8 mouse cellular contexts compared by ENCODE assay signal in the genomic region with DNA sequence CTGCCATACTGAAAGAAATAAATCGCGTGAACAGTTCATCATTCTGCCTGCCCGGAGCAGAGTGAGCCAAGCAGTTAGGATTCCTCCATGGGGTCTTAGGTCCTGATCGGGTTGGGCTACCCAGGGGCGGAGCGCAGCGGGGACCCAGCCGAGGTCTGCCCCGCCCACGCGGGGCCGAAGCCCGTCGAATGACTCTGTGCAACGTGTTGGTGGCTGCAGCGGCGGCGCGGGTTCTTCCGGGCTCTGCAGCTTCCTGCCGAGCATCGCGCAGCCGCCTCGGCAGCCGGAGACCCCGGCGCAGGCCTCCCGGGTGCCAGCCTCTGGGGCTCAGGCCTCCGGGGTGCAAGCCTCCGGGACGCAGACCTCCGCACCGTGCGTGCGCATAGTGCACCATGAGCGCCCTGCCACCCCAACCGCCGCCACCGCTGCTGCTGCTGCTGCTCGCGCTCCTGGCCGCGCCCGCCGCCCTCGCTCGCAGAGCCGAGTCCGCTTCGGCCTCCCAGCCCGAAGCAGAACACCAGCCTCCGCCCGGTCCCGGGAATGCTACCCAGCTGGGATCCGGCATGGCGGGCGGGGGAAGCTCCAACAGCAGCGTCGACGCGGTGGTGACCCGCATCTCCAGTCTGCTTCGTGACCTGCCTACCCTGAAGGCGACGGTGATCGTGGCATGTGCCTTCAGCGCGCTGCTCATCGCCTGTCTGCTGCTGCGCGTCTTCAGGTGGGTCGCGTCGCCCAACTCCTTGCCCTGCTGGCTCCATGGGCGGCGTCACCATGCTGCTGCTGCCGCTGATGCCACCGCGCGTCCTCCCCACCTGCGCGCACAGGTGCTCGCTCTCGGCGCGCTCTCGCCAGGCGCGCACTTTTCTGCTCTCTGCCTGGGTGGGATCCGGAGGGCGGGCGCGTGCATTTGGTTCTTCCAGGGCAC. TPM values are rescaled to one million over a fixed set of nuclear protein-coding genes. Genes with fewer than 3 reads are reported as not detected.
DNase-seq lines count a peak whose midpoint lies in the region; ATAC-seq and TF ChIP-seq lines count a peak whose summit lies in the region.

A gene (plus strand): TSS at position 192 of the 925 bp plus-strand sequence.

- no peak for TF ChIP-seq CTCF in brain, embryonic 14.5 days (IDR thresholded peaks at IDR 0.05; ENCODE audit: borderline replicate concordance, extremely low read depth, insufficient read depth, insufficient read length)
- no peak for TF ChIP-seq CTCF in hindbrain, postnatal 0 days (IDR thresholded peaks at IDR 0.05; ENCODE audit: low read depth)
- no peak for TF ChIP-seq CTCF in left cerebral cortex, adult 2 months (IDR thresholded peaks at IDR 0.05)

- WGBS in hindbrain, postnatal 0 days: under 1% methylated on average over 81 of the region's 94 CpGs

- H3K27ac ChIP-seq in hindbrain, postnatal 0 days: peak within 1 kb of the TSS; percentile 92
- H3K27ac ChIP-seq in left cerebral cortex, adult 2 months: peak within 1 kb of the TSS; percentile 97

- peak within 1 kb of the TSS; percentile 75 for H3K4me3 ChIP-seq in hindbrain, postnatal 0 days (ENCODE audit: low read length)
- peak within 1 kb of the TSS; percentile 62 for H3K4me3 ChIP-seq in left cerebral cortex, adult 2 months

- H3K9me3 ChIP-seq in hindbrain, postnatal 0 days (ENCODE audit: low read length): no peaks in the 10 kb centered on the region

- H3K36me3 ChIP-seq in hindbrain, postnatal 0 days (ENCODE audit: insufficient read depth, low read length): no peaks in the 10 kb centered on the region

- ATAC-seq in hindbrain, postnatal 0 days: peak; percentile 82
- no peak for ATAC-seq in inflammation-experienced regulatory T-cells, adult 6 months

- peak; percentile 56 for DNase-seq in ES-CJ7 (ENCODE audit: low read depth, low spot score)
- peak; percentile 82 for DNase-seq in brain, embryonic 14.5 days (ENCODE audit: low read depth)
- peak; percentile 66 to 72 for DNase-seq in frontal cortex, postnatal 36 days (ENCODE audit: low spot score in 2 of 2)
- peak; percentile 86 for DNase-seq in hindbrain, postnatal 0 days (ENCODE audit: low spot score)
- peak; percentile 65 to 76 for DNase-seq in left cerebral cortex, adult 2 months (ENCODE audit: extremely low spot score in 1 of 2, low spot score in 2 of 2)
- peak; percentile 78 for DNase-seq in lung, postnatal 36 days
- DNase-seq in right cerebral cortex, postnatal 14 days: peak; percentile 67

- intact Hi-C loops in left cerebral cortex, adult 2 months (cut with DNase I): no loop called here

- peak within 1 kb of the TSS; percentile 95 for H3K4me2 ChIP-seq in hindbrain, postnatal 0 days (ENCODE audit: low read depth, low read length)

- peaks cover 8% of the 10 kb centered on the region; the same call in 1 of the 2 replicates for H3K4me1 ChIP-seq in hindbrain, postnatal 0 days (ENCODE audit: insufficient read depth, low read length)

- H3K9ac ChIP-seq in hindbrain, postnatal 0 days (replicated peaks; ENCODE audit: low read length): peak within 1 kb of the TSS; percentile 77

- no peaks in the 10 kb centered on the region for H3K27me3 ChIP-seq in hindbrain, postnatal 0 days (ENCODE audit: insufficient read depth, low read length)

- no peak for TF ChIP-seq POLR2A in brain, embryonic 14.5 days (IDR thresholded peaks at IDR 0.05; ENCODE audit: borderline replicate concordance, extremely low read depth, insufficient read depth, insufficient read length, poor library complexity, severe bottlenecking)

RNA-seq across cellular contexts. Expression of the gene that starts here (rescaled TPM):
- 15.5 and 23.7 TPM in 2 replicates for polyA plus RNA-seq in brain, embryonic 14.5 days (2012; rRNA removed)
- 26.1 and 38.4 TPM in 2 replicates for total RNA-seq in hindbrain, postnatal 0 days (2014; rRNA removed)
- polyA plus RNA-seq in hindbrain, postnatal 0 days (2015; fragmentation: Nextera tagmentation; extraction: Ambion mirVana): 26.8 and 29.3 TPM in 2 replicates
- total RNA-seq in left cerebral cortex, adult 2 months (2021): 10 to 100 TPM; 32.9 to 33.8 TPM
- polyA plus RNA-seq in inflammation-experienced regulatory T-cells, adult 6 months (2017; shearing (Covaris generic)): 1 to 10 TPM in 2 of 3 experiments, under 1 TPM in 1; 0.74 to 2.1 (median 1.7) TPM
